Mouse (Mus musculus) stomach, postnatal 0 days (tissue): ENCODE measurements at regions not wholly inside any gene's neighbourhood (a gene's known extent, or its start where the extent isn't known, plus 50 kb on each side); places are given as distances from the start of the nearest gene placed in this dataset.
A peak's percentile ranks its signal among the peaks of the same experiment; 100 is the strongest.

Experiments used
- ATAC-seq: fragments of 200-750 bp; cut with Nextera tagmentation; 2 replicates; pipeline ENCODE4 v1.8.0; 2017; ENCODE audit not compliant: low FRiP score, low TSS enrichment
- DNase-seq: peaks from one replicate; pipeline ENCODE4 v3.0.0-alpha.2; 2016; ENCODE audit warnings: low spot score
- H3K27ac ChIP-seq: fragments of 300-500 bp; sonication (generic); replicated peaks from 2 replicates; pipeline ENCODE4 v1.5.1; 2014; ENCODE audit warnings: mild to moderate bottlenecking, control low read depth
- H3K27me3 ChIP-seq: fragments of 300-500 bp; sonication (generic); 2 replicates; pipeline ENCODE4 v1.6.1; 2014; ENCODE audit warnings: low read length; ENCODE audit not compliant: control insufficient read depth, insufficient read depth
- H3K36me3 ChIP-seq: fragments of 300-500 bp; sonication (generic); 2 replicates; pipeline ENCODE4 v1.6.1; 2014; ENCODE audit warnings: low read length, mixed read lengths; ENCODE audit not compliant: control insufficient read depth, insufficient read depth
- H3K4me1 ChIP-seq: fragments of 300-500 bp; sonication (generic); replicated peaks from 2 replicates; pipeline ENCODE4 v1.6.1; 2014; ENCODE audit warnings: antibody characterized with exemption; ENCODE audit not compliant: control insufficient read depth, insufficient read depth
- H3K4me2 ChIP-seq: fragments of 300-500 bp; sonication (generic); replicated peaks from 2 replicates; pipeline ENCODE4 v1.6.1; 2014; ENCODE audit warnings: low read depth, mild to moderate bottlenecking, control low read depth, moderate library complexity
- H3K4me3 ChIP-seq: fragments of 300-500 bp; sonication (generic); 2 replicates; pipeline ENCODE4 v1.5.1; 2014; ENCODE audit warnings: low read depth, low read length, control low read depth
- H3K9ac ChIP-seq: fragments of 300-500 bp; sonication (generic); 2 replicates; pipeline ENCODE4 v1.6.1; 2014; ENCODE audit warnings: mild to moderate bottlenecking, low read length, control low read depth, mixed read lengths
- H3K9me3 ChIP-seq: fragments of 300-500 bp; sonication (generic); 2 replicates; pipeline ENCODE4 v1.6.1; 2016; ENCODE audit warnings: low read length; ENCODE audit not compliant: control insufficient read depth
- CTCF ChIP-seq: IDR thresholded peaks from 2 replicates; pipeline ENCODE4 v1.5.1; 2016; ENCODE audit warnings: antibody characterized with exemption, low read depth, mild to moderate bottlenecking, moderate library complexity
- EP300 ChIP-seq: optimal IDR thresholded peaks from 2 replicates; pipeline ENCODE3; 2016; ENCODE audit warnings: antibody characterized with exemption
- WGBS: fragments of 180-500 bp; shearing (Covaris S2); extraction: QIAGEN DNeasy Blood & Tissue Kit; methylation state at CpG from one replicate; pipeline ENCODE4 v1.1.7; 2014; 5-methylcytosine and 5-hydroxymethylcytosine counted together

DNA sequence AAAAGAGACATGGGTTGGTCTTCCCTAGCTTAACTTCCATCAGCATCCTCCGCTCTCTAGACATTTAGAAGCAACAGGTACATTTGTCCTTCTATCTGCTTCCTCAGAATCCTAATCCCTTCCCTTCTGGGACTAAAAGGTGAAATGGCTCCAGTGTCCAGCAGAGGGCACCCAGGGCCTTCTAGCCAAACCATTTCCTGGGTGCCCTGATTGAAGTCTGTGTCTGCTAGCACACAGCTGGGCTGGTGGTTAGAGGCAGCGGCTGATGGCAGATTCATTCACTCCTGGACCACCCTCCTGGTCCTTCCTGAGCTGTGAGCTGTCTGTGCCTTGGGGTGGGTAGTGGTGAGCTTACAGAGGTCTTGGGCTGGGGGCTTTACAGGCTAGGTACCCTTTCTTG, 76.5 kb upstream of the Col13a1 start:
- H3K9me3 ChIP-seq: no peaks in the 10 kb centered on the region
- H3K27ac ChIP-seq: no peak overlapping the region
- H3K4me3 ChIP-seq: no peak overlapping the region
- H3K9ac ChIP-seq: no peak overlapping the region
- TF ChIP-seq CTCF (peak; percentile 91), EP300 (no peak)
- H3K27me3 ChIP-seq: no peaks in the 10 kb centered on the region
- H3K4me2 ChIP-seq: no peak overlapping the region
- no peaks in the 10 kb centered on the region for H3K36me3 ChIP-seq
- 51% methylated on average over 2 of the region's 2 CpGs for WGBS
- DNase-seq (peak; percentile 72), ATAC-seq (0 out of 2 replicates have a peak, but pooled peaks have one; percentile 43)
- H3K4me1 ChIP-seq: no peaks in the 10 kb centered on the region

GRCm38 (mm10) chr10:62049782-62050192, 70.9 kb upstream of the Col13a1 start:
- no peak for ATAC-seq
- no peak for DNase-seq
- Histone ChIP-seq H3K4me1 (no peaks in the 10 kb centered on the region), H3K4me2 (no peak overlapping the region), H3K27ac (no peak overlapping the region), H3K9ac (no peak overlapping the region), H3K36me3 (no peaks in the 10 kb centered on the region), H3K27me3 (no peaks in the 10 kb centered on the region), H3K4me3 (no peak overlapping the region), H3K9me3 (no peaks in the 10 kb centered on the region)
- no peak for TF ChIP-seq EP300
- TF ChIP-seq CTCF: no peak
- 25% methylated on average over 3 of the region's 3 CpGs for WGBS

DNA sequence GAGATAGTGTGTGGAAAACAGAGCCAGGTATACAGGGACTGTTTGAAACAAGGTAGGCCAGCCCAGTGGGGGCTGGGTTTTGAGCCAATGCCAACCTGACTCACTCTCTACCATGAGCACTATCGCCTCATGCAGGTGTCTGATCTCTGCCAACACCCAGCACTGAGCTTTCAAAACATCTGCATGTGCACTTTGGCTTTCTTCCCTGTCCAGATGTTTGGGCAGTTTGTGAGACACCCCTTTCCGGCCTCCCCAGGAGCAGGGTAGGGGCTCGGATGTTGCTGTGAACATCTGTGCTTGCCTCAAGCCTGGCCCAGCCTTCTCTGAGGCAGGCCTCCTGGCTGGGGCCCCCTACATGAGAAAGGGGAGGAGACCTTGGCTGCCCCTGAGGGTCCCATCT, 65.5 kb upstream of the Col13a1 start:
- no peaks in the 10 kb centered on the region for H3K36me3 ChIP-seq
- peak; percentile 17; the same call in 1 of the 2 replicates for ATAC-seq
- no peak overlapping the region for H3K4me3 ChIP-seq
- H3K4me2 ChIP-seq: no peak overlapping the region
- no peak for DNase-seq
- H3K9me3 ChIP-seq: no peaks in the 10 kb centered on the region
- H3K27me3 ChIP-seq: no peaks in the 10 kb centered on the region
- no peaks in the 10 kb centered on the region for H3K4me1 ChIP-seq
- H3K27ac ChIP-seq: no peak overlapping the region
- WGBS: 49% methylated on average over 3 of the region's 3 CpGs
- TF ChIP-seq CTCF: no peak
- H3K9ac ChIP-seq: no peak overlapping the region

GRCm38 (mm10) chr10:62039915-62040314, 61.0 kb upstream of the Col13a1 start:
- Histone ChIP-seq H3K4me3 (no peak overlapping the region), H3K27me3 (no peaks in the 10 kb centered on the region), H3K9ac (no peak overlapping the region), H3K36me3 (no peaks in the 10 kb centered on the region), H3K9me3 (no peaks in the 10 kb centered on the region), H3K27ac (no peak overlapping the region), H3K4me2 (no peak overlapping the region), H3K4me1 (no peaks in the 10 kb centered on the region)
- WGBS: 85% methylated on average over 8 of the region's 8 CpGs
- DNase-seq (no peak), ATAC-seq (no peak)
- TF ChIP-seq CTCF (no peak), EP300 (no peak)

GRCm38 (mm10) chr10:62038656-62039055, 59.7 kb upstream of the Col13a1 start:
- Histone ChIP-seq H3K9me3 (no peaks in the 10 kb centered on the region), H3K27me3 (no peaks in the 10 kb centered on the region), H3K27ac (no peak overlapping the region), H3K4me3 (no peak overlapping the region), H3K4me2 (no peak overlapping the region), H3K4me1 (no peaks in the 10 kb centered on the region), H3K36me3 (no peaks in the 10 kb centered on the region), H3K9ac (no peak overlapping the region)
- DNase-seq: no peak
- WGBS: 87% methylated on average over 1 of the region's 1 CpGs
- ATAC-seq: no peak
- TF ChIP-seq EP300: no peak
- TF ChIP-seq CTCF: no peak

GRCm38 (mm10) chr10:62037402-62038199, 58.7 kb upstream of the Col13a1 start:
- ATAC-seq (peak; percentile 24; the same call in 1 of the 2 replicates), DNase-seq (no peak)
- no peak for TF ChIP-seq CTCF
- TF ChIP-seq EP300: no peak
- Histone ChIP-seq H3K27ac (no peak overlapping the region), H3K36me3 (no peaks in the 10 kb centered on the region), H3K27me3 (no peaks in the 10 kb centered on the region), H3K4me1 (no peaks in the 10 kb centered on the region), H3K9ac (no peak overlapping the region), H3K9me3 (no peaks in the 10 kb centered on the region), H3K4me3 (no peak overlapping the region), H3K4me2 (no peak overlapping the region)
- 46% methylated on average over 9 of the region's 9 CpGs for WGBS
